Comparison of ENCODE assay signal across 20 mouse cellular contexts in genomic region chr14:51195681-51196080, GRCm38 (mm10). TPM values are rescaled to one million over a fixed set of nuclear protein-coding genes. Genes with fewer than 3 reads are reported as not detected.
DNase-seq lines count a peak whose midpoint lies in the region; ATAC-seq and TF ChIP-seq lines count a peak whose summit lies in the region.
"Had no signal": no experiment of that assay in that cellular context is flagged by ENCODE, and none has a peak within 500 bp of the region (broad histone marks: within the 10 kb centered on the region; RNA-seq: fewer than 3 reads in every experiment).

No protein-coding gene starts in this region.

- 51% methylated on average over 4 of the region's 4 CpGs for WGBS in lung, adult 2 months

- no peak for TF ChIP-seq POLR2A in lung, adult 2 months (IDR thresholded peaks at IDR 0.05; ENCODE audit: borderline replicate concordance, extremely low read depth, low read depth, low read length)

- no peak for ATAC-seq in cerebellum, adult (ENCODE audit: insufficient number of reproducible peaks, low FRiP score, low TSS enrichment)
- ATAC-seq: forebrain, embryonic 14.5 days; midbrain, embryonic 13.5 days had no signal

- peak; percentile 20 to 24 for DNase-seq in adrenal gland, adult (ENCODE audit: inconsistent age in 2 of 2, low spot score in 1 of 2)
- DNase-seq in adrenal gland, postnatal 10 days = no peak
- peak; percentile 18 to 44 for DNase-seq in lung, adult 18-20 months
- no peak for DNase-seq in lung, adult 2 months
- peak; percentile 53 for DNase-seq in kidney, adult 9 months
- DNase-seq in spleen, postnatal 14 days (ENCODE audit: low spot score in 2 of 2) = no peak
- DNase-seq in gastrocnemius, postnatal 25 days = no peak
- DNase-seq: gastrocnemius, postnatal 14 days had no signal

- H3K4me3 ChIP-seq in lung, adult 2 months (replicated peaks; ENCODE audit: extremely low read depth, low read depth, low read length) = no peak overlapping the region
- H3K4me3 ChIP-seq: embryonic facial prominence, embryonic 15.5 days; hindbrain, embryonic 13.5 days; lung, embryonic 15.5 days; midbrain, embryonic 13.5 days had no signal

- TF ChIP-seq CTCF in lung, adult 2 months (IDR thresholded peaks at IDR 0.05; ENCODE audit: insufficient read depth, low read length) = no peak

- H3K4me1 ChIP-seq in lung, adult 2 months (ENCODE audit: control insufficient read depth, insufficient read depth, low read length) = no peaks in the 10 kb centered on the region
- H3K4me1 ChIP-seq: embryonic facial prominence, embryonic 15.5 days; hindbrain, embryonic 13.5 days; lung, embryonic 15.5 days; midbrain, embryonic 13.5 days had no signal

RNA-seq across cellular contexts. Expression of gene Ang2, which starts 3.3 kb away (rescaled TPM):
- not detected for total RNA-seq in adrenal gland, postnatal 10 days (2021)
- polyA plus RNA-seq in lung, adult 2 months (2012; rRNA removed) = not detected in 2 replicates
- total RNA-seq in gastrocnemius, postnatal 25 days (2021) = not detected
- total RNA-seq: common myeloid progenitor, adult 5-6 weeks; G1E; gastrocnemius, postnatal 14 days had no signal
- polyA plus RNA-seq: forebrain, embryonic 14.5 days; G1E; hindbrain, embryonic 13.5 days; kidney, postnatal 0 days; limb, embryonic 14.5 days; lung, embryonic 15.5 days; midbrain, embryonic 13.5 days; small intestine, adult 2 months had no signal

RNA-seq across cellular contexts. Expression of gene Ear14, which starts 7.5 kb away (rescaled TPM):
- total RNA-seq in adrenal gland, postnatal 10 days (2021) = not detected
- not detected in 2 replicates for polyA plus RNA-seq in lung, adult 2 months (2012; rRNA removed)
- not detected for total RNA-seq in gastrocnemius, postnatal 25 days (2021)
- total RNA-seq: common myeloid progenitor, adult 5-6 weeks; gastrocnemius, postnatal 14 days had no signal
- polyA plus RNA-seq: embryonic facial prominence, embryonic 15.5 days; forebrain, embryonic 14.5 days; G1E; hindbrain, embryonic 13.5 days; kidney, postnatal 0 days; limb, embryonic 14.5 days; lung, embryonic 15.5 days; midbrain, embryonic 13.5 days; small intestine, adult 2 months; stomach, postnatal 0 days had no signal

RNA-seq across cellular contexts. Expression of gene Rnase2b, which starts 33.6 kb away (rescaled TPM):
- not detected for total RNA-seq in adrenal gland, postnatal 10 days (2021)
- polyA plus RNA-seq in lung, adult 2 months (2012; rRNA removed) = 0.40 TPM in 1 of 2 replicates, not detected in the other
- total RNA-seq in gastrocnemius, postnatal 25 days (2021) = not detected
- total RNA-seq: common myeloid progenitor, adult 5-6 weeks; G1E; gastrocnemius, postnatal 14 days had no signal
- polyA plus RNA-seq: embryonic facial prominence, embryonic 15.5 days; forebrain, embryonic 14.5 days; G1E; hindbrain, embryonic 13.5 days; kidney, postnatal 0 days; limb, embryonic 14.5 days; lung, embryonic 15.5 days; midbrain, embryonic 13.5 days; small intestine, adult 2 months had no signal

RNA-seq across cellular contexts. Expression of gene Rnase1, which starts 49.1 kb away (rescaled TPM):
- total RNA-seq in adrenal gland, postnatal 10 days (2021) = not detected
- 3.7 and 4.8 TPM in 2 replicates for polyA plus RNA-seq in lung, adult 2 months (2012; rRNA removed)
- not detected for total RNA-seq in gastrocnemius, postnatal 25 days (2021)
- total RNA-seq: common myeloid progenitor, adult 5-6 weeks; gastrocnemius, postnatal 14 days had no signal
- polyA plus RNA-seq: G1E; hindbrain, embryonic 13.5 days; midbrain, embryonic 13.5 days had no signal

Comparison
In these comparisons a context has a peak if more than half of its experiments do, and no peak if none do; other contexts are left out.
1. DNase-seq: peak in adrenal gland, adult (2 of 2), lung, adult 18-20 months (2 of 2) and kidney, adult 9 months (single experiment); none in adrenal gland, postnatal 10 days (single experiment), lung, adult 2 months (single experiment), spleen, postnatal 14 days (0 of 2) and gastrocnemius, postnatal 25 days (single experiment).